Mouse (Mus musculus) hindbrain, postnatal 0 days (tissue): ENCODE measurements around the gene Pigr. TPM values are rescaled to one million over a fixed set of nuclear protein-coding genes. Genes with fewer than 3 reads are reported as not detected.
A peak's percentile ranks its signal among the peaks of the same experiment; 100 is the strongest.

Source experiments
- ATAC-seq: fragments of 200-750 bp; cut with Nextera tagmentation; 2 replicates; pipeline ENCODE4 v1.8.0; 2017; ENCODE audit warnings: mild to moderate bottlenecking, moderate TSS enrichment, moderate library complexity
- DNase-seq: peaks from one replicate; pipeline ENCODE4 v3.0.0-alpha.2; 2015; ENCODE audit warnings: low spot score
- H3K27ac ChIP-seq: fragments of 300-500 bp; sonication (generic); 2 replicates; pipeline ENCODE4 v1.5.1; 2014; ENCODE audit warnings: mild to moderate bottlenecking
- H3K27me3 ChIP-seq: fragments of 300-500 bp; sonication (generic); 2 replicates; pipeline ENCODE4 v1.6.1; 2014; ENCODE audit warnings: low read length, mixed read lengths; ENCODE audit not compliant: insufficient read depth
- H3K36me3 ChIP-seq: fragments of 300-500 bp; sonication (generic); 2 replicates; pipeline ENCODE4 v1.6.1; 2014; ENCODE audit warnings: low read length, mixed read lengths; ENCODE audit not compliant: insufficient read depth
- H3K4me1 ChIP-seq: fragments of 300-500 bp; sonication (generic); 2 replicates; pipeline ENCODE4 v1.6.1; 2014; ENCODE audit warnings: antibody characterized with exemption, low read length, mixed read lengths; ENCODE audit not compliant: insufficient read depth
- H3K4me2 ChIP-seq: fragments of 300-500 bp; sonication (generic); 2 replicates; pipeline ENCODE4 v1.6.1; 2014; ENCODE audit warnings: low read depth, mild to moderate bottlenecking, low read length, moderate library complexity, mixed read lengths
- H3K4me3 ChIP-seq: fragments of 300-500 bp; sonication (generic); 2 replicates; pipeline ENCODE4 v1.5.1; 2014; ENCODE audit warnings: low read length
- H3K9ac ChIP-seq: fragments of 300-500 bp; sonication (generic); replicated peaks from 2 replicates; pipeline ENCODE4 v1.6.1; 2014; ENCODE audit warnings: mild to moderate bottlenecking, low read length, moderate library complexity, mixed read lengths
- H3K9me3 ChIP-seq: fragments of 300-500 bp; sonication (generic); 2 replicates; pipeline ENCODE4 v1.6.1; 2016; ENCODE audit warnings: low read length, mixed read lengths
- CTCF ChIP-seq: IDR thresholded peaks from 2 replicates; pipeline ENCODE4 v1.5.1; 2016; ENCODE audit warnings: antibody characterized with exemption, control low read depth, low read depth
- WGBS: fragments of 180-500 bp; shearing (Covaris S2); extraction: QIAGEN DNeasy Blood & Tissue Kit; methylation state at CpG from one replicate; pipeline ENCODE4 v1.1.7; 2014; 5-methylcytosine and 5-hydroxymethylcytosine counted together
- polyA plus RNA-seq: library from polyadenylated mRNA; unstranded; fragments of >200 nt; fragmentation: Nextera tagmentation; extraction: Ambion mirVana; gene quantifications from 2 replicates; pipeline ENCODE4 v1.2.1, GENCODE M21; 2015
- total RNA-seq: library from RNA; depleted of rRNA; stranded (reverse); fragments of >200 nt; gene quantifications from 2 replicates; pipeline ENCODE4 v1.2.3, GENCODE M21; 2014

Pigr gene
- total and polyA plus RNA-seq, 2 experiments from 2014 or later = not detected

DNA sequence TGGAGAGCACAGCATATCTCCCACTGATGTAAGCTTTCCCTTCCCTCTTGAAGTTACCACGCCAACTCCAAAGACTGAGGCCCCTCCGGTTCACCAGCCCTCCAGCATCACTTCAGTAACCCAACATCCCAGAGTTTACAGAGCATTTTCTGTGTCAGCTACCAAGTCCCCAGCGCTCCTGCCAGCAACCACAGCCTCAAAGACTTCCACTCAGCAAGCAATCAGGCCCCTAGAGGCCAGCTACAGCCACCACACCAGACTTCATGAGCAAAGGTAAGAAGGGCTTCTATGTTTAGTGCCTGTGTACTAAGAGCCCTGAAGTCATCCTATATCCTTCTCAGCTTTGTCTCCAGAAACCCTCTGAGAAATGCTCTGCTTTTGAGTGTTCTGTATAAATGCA lies 49.4 kb downstream of the Pigr start:
- Histone ChIP-seq H3K27me3 (peaks cover 3% of the 10 kb centered on the region; the same call in 1 of the 2 replicates), H3K4me1 (no peaks in the 10 kb centered on the region), H3K9me3 (no peaks in the 10 kb centered on the region), H3K4me2 (no peak overlapping the region), H3K36me3 (no peaks in the 10 kb centered on the region), H3K4me3 (no peak overlapping the region), H3K9ac (no peak overlapping the region), H3K27ac (no peak overlapping the region)
- TF ChIP-seq CTCF = no peak
- WGBS = 72% methylated on average over 3 of the region's 3 CpGs
- no peak for DNase-seq
- ATAC-seq = no peak

DNA sequence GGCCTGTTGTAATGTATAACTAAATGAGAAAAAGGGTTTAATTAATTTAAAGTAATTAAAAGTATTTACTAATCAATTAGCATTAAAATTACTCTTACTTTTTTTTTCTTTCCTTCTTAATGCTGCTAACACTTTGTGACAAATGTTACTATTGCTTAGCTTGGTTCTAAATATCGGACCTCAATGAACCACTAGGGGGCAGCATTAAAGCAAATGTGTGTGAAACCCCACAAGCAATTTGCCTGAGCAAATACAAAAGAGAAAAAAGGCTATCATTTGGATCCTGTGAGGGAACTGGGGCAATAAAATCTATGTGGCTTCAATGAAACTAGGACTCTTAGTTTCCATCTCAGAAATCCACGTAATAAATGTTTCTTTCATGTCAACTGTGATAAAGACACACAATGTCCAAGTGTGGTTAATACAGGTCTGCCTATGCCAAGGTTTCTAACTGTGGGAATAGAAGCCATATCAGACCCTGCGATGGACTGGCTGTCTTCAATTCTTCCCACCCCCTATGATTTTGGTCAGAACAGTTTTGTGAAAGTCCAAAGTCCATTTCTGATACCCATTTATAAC lies 50.5 kb downstream of the Pigr start:
- TF ChIP-seq CTCF = peak; percentile 82
- H3K27me3 ChIP-seq = peaks cover 3% of the 10 kb centered on the region; the same call in 1 of the 2 replicates
- no peak overlapping the region for H3K4me3 ChIP-seq
- DNase-seq (peak; percentile 94), ATAC-seq (no peak; the same call in 1 of the 2 replicates)
- WGBS = 25% methylated on average over 3 of the region's 3 CpGs
- no peaks in the 10 kb centered on the region for H3K36me3 ChIP-seq
- no peaks in the 10 kb centered on the region for H3K9me3 ChIP-seq
- no peak overlapping the region for H3K9ac ChIP-seq
- no peak overlapping the region for H3K27ac ChIP-seq
- no peak overlapping the region for H3K4me2 ChIP-seq
- H3K4me1 ChIP-seq = no peaks in the 10 kb centered on the region

DNA sequence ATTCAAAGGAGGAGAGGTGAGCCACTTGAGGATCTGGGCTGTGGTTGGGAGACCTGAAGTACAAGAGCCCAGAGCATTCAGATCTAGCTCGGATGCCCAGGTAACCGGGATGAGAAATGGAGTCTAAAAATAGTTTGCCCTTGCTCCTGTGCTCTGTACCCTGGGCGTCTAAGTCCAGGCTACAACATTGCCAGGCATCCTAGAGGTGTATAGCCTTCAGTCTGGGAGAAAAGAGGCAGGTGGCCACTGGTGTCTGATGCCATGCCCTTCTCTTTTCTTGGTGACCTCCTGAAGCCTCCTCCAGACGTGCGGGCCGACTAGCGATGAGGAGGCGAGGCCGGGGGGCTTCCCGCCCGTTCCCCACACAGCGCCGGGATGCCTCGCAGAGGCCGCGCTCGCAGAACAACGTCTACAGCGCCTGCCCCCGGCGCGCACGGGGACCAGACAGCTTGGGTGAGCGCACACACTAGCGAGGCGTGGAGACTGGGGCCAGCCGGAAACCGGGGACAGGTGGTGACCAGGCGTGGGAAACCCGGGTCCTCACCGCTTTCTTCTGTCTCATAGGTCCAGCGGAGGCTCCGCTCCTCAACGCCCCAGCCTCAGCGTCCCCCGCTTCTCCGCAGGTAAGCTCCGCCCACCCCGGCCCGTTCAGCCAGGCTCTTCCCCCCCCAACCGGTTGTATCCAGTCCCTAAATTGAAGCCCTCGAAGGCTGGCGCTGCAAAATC lies 51.6 kb downstream of the Pigr start:
- ATAC-seq (peak; percentile 83), DNase-seq (peak; percentile 48)
- TF ChIP-seq CTCF = no peak
- WGBS = 3% methylated on average over 43 of the region's 43 CpGs
- Histone ChIP-seq H3K27me3 (peaks cover 3% of the 10 kb centered on the region; the same call in 1 of the 2 replicates), H3K9me3 (no peaks in the 10 kb centered on the region), H3K4me1 (no peaks in the 10 kb centered on the region), H3K36me3 (no peaks in the 10 kb centered on the region), H3K9ac (peak overlapping the region; percentile 47), H3K4me2 (peak overlapping the region; percentile 77), H3K4me3 (peak overlapping the region; percentile 46), H3K27ac (no peak overlapping the region)

DNA sequence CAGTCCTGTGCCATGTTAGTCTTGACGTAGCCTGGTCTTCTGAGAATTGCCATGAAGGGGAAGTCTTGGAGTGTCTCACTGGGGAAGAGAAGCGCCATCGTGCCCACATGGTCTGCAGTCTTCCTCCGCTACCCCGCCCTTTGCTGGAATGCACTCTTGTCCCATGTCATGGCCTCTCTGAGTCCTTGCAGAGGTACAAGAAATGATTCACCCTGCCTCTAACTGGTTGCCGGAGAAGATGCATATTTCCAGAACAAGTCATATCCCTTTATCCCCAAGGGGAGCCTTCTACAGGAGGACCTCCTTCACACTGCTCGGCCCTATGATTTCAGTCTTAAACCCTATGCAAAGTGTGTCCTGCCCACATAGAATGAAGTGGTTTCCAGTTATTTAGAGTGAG lies 53.4 kb downstream of the Pigr start:
- no peak for TF ChIP-seq CTCF
- ATAC-seq = no peak
- H3K27me3 ChIP-seq = peaks cover 3% of the 10 kb centered on the region; the same call in 1 of the 2 replicates

DNA sequence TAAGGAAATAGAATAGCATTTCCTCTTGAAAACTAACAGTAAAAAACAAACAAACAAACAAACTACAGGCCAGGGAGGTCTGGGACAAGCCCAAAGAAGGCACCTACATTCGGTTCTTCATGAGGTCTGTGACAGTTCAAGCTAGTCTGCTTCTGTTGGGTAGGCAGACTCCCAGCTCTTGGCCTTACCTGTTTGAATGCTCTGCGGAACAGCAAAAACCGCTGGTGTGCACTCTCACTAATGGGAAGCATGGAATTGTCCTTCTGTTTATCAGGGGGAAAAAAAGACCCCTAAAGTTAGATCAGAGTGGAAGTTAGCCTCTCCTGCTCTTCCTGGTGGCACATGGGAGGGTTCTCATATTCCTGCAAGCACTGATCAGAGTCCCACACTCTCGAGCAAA lies 56.7 kb downstream of the Pigr start:
- ATAC-seq (no peak), DNase-seq (no peak)
- H3K4me2 ChIP-seq = no peak overlapping the region
- H3K9me3 ChIP-seq = no peaks in the 10 kb centered on the region
- WGBS = 86% methylated on average over 4 of the region's 4 CpGs
- H3K4me1 ChIP-seq = no peaks in the 10 kb centered on the region
- TF ChIP-seq CTCF = no peak
- H3K27ac ChIP-seq = no peak overlapping the region
- no peak overlapping the region for H3K9ac ChIP-seq
- no peaks in the 10 kb centered on the region for H3K36me3 ChIP-seq
- no peak overlapping the region for H3K4me3 ChIP-seq
- peaks cover 3% of the 10 kb centered on the region; the same call in 1 of the 2 replicates for H3K27me3 ChIP-seq

More for the DNA sequence above, 53.4 kb downstream of the Pigr start:
- no peak overlapping the region for H3K27ac ChIP-seq
- H3K9me3 ChIP-seq = no peaks in the 10 kb centered on the region
- H3K4me1 ChIP-seq = no peaks in the 10 kb centered on the region
- H3K4me3 ChIP-seq = no peak overlapping the region
- H3K9ac ChIP-seq = no peak overlapping the region
- 95% methylated on average over 7 of the region's 7 CpGs for WGBS
- H3K36me3 ChIP-seq = no peaks in the 10 kb centered on the region
- no peak overlapping the region for H3K4me2 ChIP-seq
- no peak for DNase-seq

DNA sequence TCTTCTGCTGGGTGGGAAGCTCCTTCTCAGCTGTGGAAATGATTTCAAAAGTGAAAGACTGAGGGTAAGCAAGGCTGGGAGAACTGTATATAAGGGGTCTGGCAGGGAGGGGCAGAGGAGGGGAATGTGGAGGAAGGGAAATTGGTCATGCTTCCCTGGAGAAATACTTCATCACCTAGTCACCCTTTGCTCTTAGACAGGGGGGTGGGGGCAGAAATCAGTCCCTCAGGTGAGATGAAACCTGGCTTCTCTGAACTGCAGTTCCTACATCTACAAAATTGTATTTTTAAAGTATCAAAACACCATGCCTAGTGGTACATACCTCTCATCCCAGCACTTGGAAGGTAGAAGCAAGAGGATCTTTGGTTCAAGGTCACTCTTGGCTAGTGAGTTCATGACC lies 60.9 kb downstream of the Pigr start, which contains the start of gene Il24:
Gene Il24, minus strand, starts transcription at position 101 of the 400 bp plus-strand sequence.
- no peaks in the 10 kb centered on the region for H3K27me3 ChIP-seq
- H3K9me3 ChIP-seq = no peaks in the 10 kb centered on the region
- DNase-seq (no peak), ATAC-seq (no peak)
- no peak within 1 kb of the TSS for H3K27ac ChIP-seq
- no peak within 1 kb of the TSS for H3K9ac ChIP-seq
- no peak for TF ChIP-seq CTCF
- H3K4me2 ChIP-seq = no peak within 1 kb of the TSS
- H3K36me3 ChIP-seq = no peaks in the 10 kb centered on the region
- no peak within 1 kb of the TSS for H3K4me3 ChIP-seq
- no peaks in the 10 kb centered on the region for H3K4me1 ChIP-seq

DNA sequence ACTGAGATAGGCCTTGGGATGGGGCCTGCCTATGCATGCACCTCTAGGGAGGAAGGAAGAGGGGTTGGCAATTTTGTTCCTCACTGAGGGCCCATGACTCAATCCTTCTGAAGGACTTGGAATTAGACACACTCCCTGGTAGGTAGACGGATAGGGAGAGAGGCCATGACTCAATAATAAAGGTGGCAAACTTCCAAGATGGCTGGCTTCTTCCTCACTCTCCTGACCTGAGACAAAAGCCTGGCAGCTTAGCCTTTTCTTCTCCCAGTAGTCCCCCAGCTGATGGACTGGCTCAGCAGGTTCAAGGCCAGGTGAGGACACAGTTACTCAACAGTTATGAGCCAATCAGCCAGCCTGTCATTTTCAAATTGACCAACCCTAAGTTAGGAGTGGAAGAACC lies 66.0 kb downstream of the Pigr start:
- WGBS = 47% methylated on average over 1 of the region's 1 CpGs
- Histone ChIP-seq H3K9ac (no peak overlapping the region), H3K4me2 (no peak overlapping the region), H3K4me1 (no peaks in the 10 kb centered on the region), H3K27ac (no peak overlapping the region), H3K4me3 (no peak overlapping the region), H3K27me3 (no peaks in the 10 kb centered on the region), H3K9me3 (no peaks in the 10 kb centered on the region), H3K36me3 (no peaks in the 10 kb centered on the region)
- no peak for ATAC-seq
- no peak for TF ChIP-seq CTCF
- no peak for DNase-seq
